Mouse (Mus musculus): ENCODE measurements at regions not wholly inside any gene's neighbourhood (a gene's known extent, or its start where the extent isn't known, plus 50 kb on each side); places are given as distances from the start of the nearest gene placed in this dataset.

- peak; percentile 58 to 60 for DNase-seq
These were observed 139.3 kb downstream of the Dcaf12l2 start for GRCm38 (mm10) chrX:44228847-44229246.

All from cerebellum, postnatal 10 days (tissue).